ENCODE assay signal across 11 mouse cellular contexts in genomic region chr1:187910718-187911117, GRCm38 (mm10).
DNase-seq lines count a peak whose midpoint lies in the region; TF ChIP-seq lines count a peak whose summit lies in the region.
"Had no signal": no experiment of that assay in that cellular context is flagged by ENCODE, and none has a peak within 500 bp of the region (broad histone marks: within the 10 kb centered on the region; RNA-seq: fewer than 3 reads in every experiment).

No protein-coding gene starts in this region.

- H3K27ac ChIP-seq in heart, adult 2 months, result peak overlapping the region; percentile 81
- no peak overlapping the region for H3K27ac ChIP-seq in left cerebral cortex, adult 2 months
- H3K27ac ChIP-seq: embryonic facial prominence, embryonic 12.5 days; hindbrain, embryonic 13.5 days had no signal

- peak; percentile 81; the same call in 1 of the 2 replicates for TF ChIP-seq EP300 in heart, adult 2 months (IDR thresholded peaks at IDR 0.05; ENCODE audit: insufficient read depth, low read depth, low read length)

- intact Hi-C loops in heart, adult 2 months (cut with DNase I), result no loop called here
- intact Hi-C loops in left cerebral cortex, adult 2 months (cut with DNase I), result no loop called here

- H3K4me3 ChIP-seq in heart, adult 2 months, result no peak overlapping the region
- H3K4me3 ChIP-seq in left cerebral cortex, adult 2 months, result no peak overlapping the region
- H3K4me3 ChIP-seq: embryonic facial prominence, embryonic 12.5 days; hindbrain, embryonic 13.5 days; megakaryocyte, embryonic 14.5 days had no signal

- WGBS in heart, adult 2 months, result 28% methylated on average over 7 of the region's 7 CpGs

- H3K79me2 ChIP-seq in heart, adult 2 months (replicated peaks; ENCODE audit: control insufficient read depth, insufficient read depth, low read length), result no peaks in the 10 kb centered on the region

- DNase-seq in right cerebral cortex, adult 18-20 months, result peak; percentile 39
- no peak for DNase-seq in right cerebral cortex, postnatal 4 days
- peak; percentile 53 to 71 for DNase-seq in heart, adult 2 months
- peak; percentile 10 to 29 for DNase-seq in left cerebral cortex, adult 2 months (ENCODE audit: extremely low spot score in 1 of 2, low spot score in 2 of 2)
- DNase-seq in yolk sac, embryonic 10.5 days (ENCODE audit: low spot score), result no peak
- DNase-seq in layer of hippocampus, adult 9-10 months (ENCODE audit: low spot score), result no peak
- no peak for DNase-seq in spleen, postnatal 14 days (ENCODE audit: low spot score in 2 of 2)
- no peak for DNase-seq in layer of hippocampus, postnatal 10 days (ENCODE audit: low spot score in 2 of 2)

- no peak overlapping the region for H3K9ac ChIP-seq in heart, adult 2 months (ENCODE audit: low read depth, low read length)
- H3K9ac ChIP-seq: embryonic facial prominence, embryonic 12.5 days; hindbrain, embryonic 13.5 days had no signal

- H3K36me3 ChIP-seq in heart, adult 2 months (ENCODE audit: control insufficient read depth, insufficient read depth, low read length), result no peaks in the 10 kb centered on the region
- H3K36me3 ChIP-seq: embryonic facial prominence, embryonic 12.5 days; hindbrain, embryonic 13.5 days had no signal

- TF ChIP-seq POLR2A in heart, adult 2 months (IDR thresholded peaks at IDR 0.05; ENCODE audit: insufficient read depth, low read depth, low read length), result peak; percentile 28; the same call in 1 of the 2 replicates

- no peaks in the 10 kb centered on the region for H3K27me3 ChIP-seq in heart, adult 2 months (ENCODE audit: control insufficient read depth, insufficient read depth, low read length)
- H3K27me3 ChIP-seq: embryonic facial prominence, embryonic 12.5 days; hindbrain, embryonic 13.5 days; megakaryocyte, embryonic 14.5 days had no signal

- H3K4me1 ChIP-seq in heart, adult 2 months (ENCODE audit: control insufficient read depth, insufficient read depth, low read length), result no peaks in the 10 kb centered on the region
- H3K4me1 ChIP-seq: megakaryocyte, embryonic 14.5 days had no signal

- TF ChIP-seq CTCF in heart, adult 2 months (IDR thresholded peaks at IDR 0.05), result no peak
- TF ChIP-seq CTCF in left cerebral cortex, adult 2 months (IDR thresholded peaks at IDR 0.05), result no peak

Comparison
In these comparisons a context has a peak if more than half of its experiments do, and no peak if none do; other contexts are left out.
1. DNase-seq: peak in right cerebral cortex, adult 18-20 months (single experiment), heart, adult 2 months (2 of 2) and left cerebral cortex, adult 2 months (2 of 2); none in right cerebral cortex, postnatal 4 days (single experiment), yolk sac, embryonic 10.5 days (single experiment), layer of hippocampus, adult 9-10 months (single experiment), spleen, postnatal 14 days (0 of 2) and layer of hippocampus, postnatal 10 days (0 of 2).